Mouse (Mus musculus): ENCODE results near the gene Chd3.
A peak's percentile ranks its signal among the peaks of the same experiment; 100 is the strongest.

Gene Chd3

GRCm38 (mm10) chr11:69406867-69407723, 37.9 kb upstream of the Chd3 start:
- DNase-seq (ENCODE audit: low spot score in 2 of 2) = peak in 1 of 2 experiments; percentile 9

- DNase-seq (ENCODE audit: low spot score in 2 of 2) = no peak
Observed at GRCm38 (mm10) chr11:69406282-69406681, 37.1 kb upstream of the Chd3 start.

GRCm38 (mm10) chr11:69405397-69406200, 36.4 kb upstream of the Chd3 start:
- DNase-seq (ENCODE audit: low spot score in 2 of 2) = no peak

- DNase-seq (ENCODE audit: low spot score in 2 of 2) = peak in 1 of 2 experiments; percentile 5
Observed at GRCm38 (mm10) chr11:69404595-69405396, 35.6 kb upstream of the Chd3 start.

GRCm38 (mm10) chr11:69403691-69404594, 34.7 kb upstream of the Chd3 start:
- peak; percentile 5 to 8 for DNase-seq (ENCODE audit: low spot score in 2 of 2)

- DNase-seq (ENCODE audit: low spot score in 2 of 2) = peak in 1 of 2 experiments; percentile 4
Observed at GRCm38 (mm10) chr11:69401987-69402386, 32.8 kb upstream of the Chd3 start.

GRCm38 (mm10) chr11:69401210-69401637, 32.0 kb upstream of the Chd3 start:
- peak; percentile 86 to 89 for DNase-seq (ENCODE audit: low spot score in 2 of 2)

GRCm38 (mm10) chr11:69400083-69400850, 31.1 kb upstream of the Chd3 start:
- no peak for DNase-seq (ENCODE audit: low spot score in 2 of 2)

- DNase-seq (ENCODE audit: low spot score in 2 of 2) = peak in 1 of 2 experiments; percentile 9
Observed at GRCm38 (mm10) chr11:69399201-69400082, 30.2 kb upstream of the Chd3 start.

- peak in 1 of 2 experiments; percentile 9 for DNase-seq (ENCODE audit: low spot score in 2 of 2)
Observed at GRCm38 (mm10) chr11:69398486-69399200, 29.4 kb upstream of the Chd3 start.

GRCm38 (mm10) chr11:69398059-69398458, 28.9 kb upstream of the Chd3 start, which contains the start of gene Tmem88:
Gene Tmem88, minus strand, starts transcription at chr11:69398234.
- no peak for DNase-seq (ENCODE audit: low spot score in 2 of 2)

- DNase-seq (ENCODE audit: low spot score in 2 of 2) = peak in 1 of 2 experiments; percentile 8
Observed at GRCm38 (mm10) chr11:69397581-69398057, 28.4 kb upstream of the Chd3 start.

GRCm38 (mm10) chr11:69396772-69397171, 27.6 kb upstream of the Chd3 start:
- peak in 1 of 2 experiments; percentile 13 for DNase-seq (ENCODE audit: low spot score in 2 of 2)

- peak; percentile 94 to 95 for DNase-seq (ENCODE audit: low spot score in 2 of 2)
Observed at GRCm38 (mm10) chr11:69395634-69396373, 26.6 kb upstream of the Chd3 start.

GRCm38 (mm10) chr11:69395235-69395633, 26.0 kb upstream of the Chd3 start, which contains the start of the genes Naa38 and Cyb5d1:
Gene Naa38, plus strand, starts transcription at chr11:69395487.
Gene Cyb5d1, minus strand, starts transcription at chr11:69395631.
- DNase-seq (ENCODE audit: low spot score in 2 of 2) = peak; percentile 79 to 82

- peak in 1 of 2 experiments; percentile 4 for DNase-seq (ENCODE audit: low spot score in 2 of 2)
Observed at GRCm38 (mm10) chr11:69394591-69395167, 25.5 kb upstream of the Chd3 start.
